Mouse (Mus musculus): Measurements from ENCODE around the gene Atp1b2.
A peak's percentile ranks its signal among the peaks of the same experiment; 100 is the strongest.

Gene Atp1b2

DNA sequence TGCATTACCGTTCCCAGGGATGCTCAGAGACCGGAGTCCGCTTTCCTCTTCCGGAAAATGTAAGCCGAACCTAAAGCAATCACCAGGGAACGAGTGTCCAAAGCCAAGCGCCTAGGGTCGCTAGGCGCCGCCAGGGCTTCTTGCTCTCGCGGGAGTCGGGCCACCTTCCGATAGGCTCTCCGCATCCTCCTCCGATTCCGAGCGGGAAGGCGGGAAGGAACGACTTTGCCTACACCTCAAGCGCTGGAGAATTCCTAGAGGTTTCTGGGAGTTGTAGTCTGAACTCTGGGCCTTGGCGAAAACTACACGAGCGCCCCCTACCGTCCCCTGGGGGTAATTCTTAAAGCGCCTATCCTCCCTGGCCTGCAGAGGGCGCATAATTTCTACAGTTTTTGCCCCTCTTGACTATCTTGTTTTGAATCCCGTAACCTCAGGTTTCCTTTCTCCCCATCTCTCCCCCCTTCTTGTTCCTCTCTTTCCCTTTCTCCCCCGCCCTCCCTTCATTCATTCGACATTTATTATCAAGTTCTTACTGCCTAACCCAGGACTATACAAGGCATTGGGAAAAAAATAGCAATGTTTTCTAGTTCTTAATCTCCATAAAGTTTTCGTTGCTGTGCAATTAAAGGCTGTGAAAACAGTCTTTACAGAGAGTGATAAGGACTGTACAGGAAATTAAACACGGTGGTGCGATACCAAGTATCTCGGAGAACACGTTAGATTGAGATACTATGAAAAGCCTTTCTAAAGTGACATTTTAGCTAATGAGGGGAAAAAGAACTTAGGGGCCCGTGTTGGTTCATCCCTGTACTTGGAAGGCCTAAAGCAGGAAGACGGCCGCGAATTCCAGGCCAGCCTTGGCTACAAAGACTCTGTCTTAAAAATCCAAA lies 26.4 kb downstream of the Atp1b2 start:
- peak; percentile 98 for DNase-seq (ENCODE audit: low read depth)

DNA sequence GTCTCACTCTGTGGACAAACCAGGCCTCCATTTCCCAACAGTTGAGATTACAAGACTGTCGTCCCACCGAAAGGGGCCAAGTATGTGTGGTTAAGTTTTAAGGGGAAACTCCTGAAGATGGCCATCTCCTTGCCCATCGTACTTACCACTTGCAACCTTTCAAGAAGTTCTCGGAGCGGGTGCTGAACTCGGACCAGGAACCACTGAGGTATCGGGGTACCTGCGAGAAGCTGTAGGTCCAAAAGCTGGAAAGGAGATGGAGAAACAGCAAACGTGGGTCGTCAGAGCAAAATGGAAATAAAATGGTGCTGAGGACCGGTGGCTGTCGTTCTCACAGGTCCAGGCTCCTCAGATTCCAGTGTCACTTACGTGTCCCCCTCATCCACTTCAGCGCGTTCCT lies 27.4 kb downstream of the Atp1b2 start:
- no peak for DNase-seq (ENCODE audit: low read depth)

DNA sequence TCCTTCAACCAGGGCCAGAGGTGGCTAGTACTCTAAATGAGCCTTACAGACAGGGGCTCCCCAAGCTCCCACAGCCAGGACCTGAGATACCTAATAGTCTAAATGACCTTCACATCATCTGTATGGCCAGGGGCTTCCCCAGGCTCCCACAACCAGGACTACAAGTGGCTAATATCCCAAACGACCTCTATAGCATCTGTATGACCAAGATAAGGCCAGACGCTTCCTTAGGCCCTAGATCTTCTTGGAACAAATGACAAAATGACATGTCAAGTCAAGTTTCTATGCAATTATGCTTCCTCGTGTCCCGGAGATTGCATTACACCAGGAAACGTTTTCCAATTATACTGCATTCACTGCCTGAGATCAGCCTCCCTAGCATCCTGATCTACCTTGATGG lies 29.4 kb downstream of the Atp1b2 start:
- DNase-seq (ENCODE audit: low read depth): no peak

DNA sequence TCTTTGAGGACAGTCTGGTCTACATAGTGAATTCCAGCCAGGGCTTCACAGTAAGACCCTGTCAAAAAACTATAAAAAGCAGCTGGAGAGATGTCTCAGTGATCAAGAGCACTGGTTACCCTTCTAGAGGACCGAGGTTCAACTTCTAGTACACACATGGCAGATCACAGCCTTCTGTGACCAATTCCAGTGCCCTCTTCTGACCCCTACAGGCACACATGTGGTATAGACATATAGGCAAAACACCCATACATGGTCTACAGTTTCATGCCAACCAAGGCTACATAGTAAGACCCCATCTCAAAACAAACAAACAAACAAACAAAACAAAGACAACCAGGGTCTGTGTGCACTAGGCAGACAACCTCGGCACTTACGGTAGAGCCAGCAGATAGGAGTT lies 30.5 kb downstream of the Atp1b2 start:
- peak; percentile 67 for DNase-seq (ENCODE audit: low read depth)

DNA sequence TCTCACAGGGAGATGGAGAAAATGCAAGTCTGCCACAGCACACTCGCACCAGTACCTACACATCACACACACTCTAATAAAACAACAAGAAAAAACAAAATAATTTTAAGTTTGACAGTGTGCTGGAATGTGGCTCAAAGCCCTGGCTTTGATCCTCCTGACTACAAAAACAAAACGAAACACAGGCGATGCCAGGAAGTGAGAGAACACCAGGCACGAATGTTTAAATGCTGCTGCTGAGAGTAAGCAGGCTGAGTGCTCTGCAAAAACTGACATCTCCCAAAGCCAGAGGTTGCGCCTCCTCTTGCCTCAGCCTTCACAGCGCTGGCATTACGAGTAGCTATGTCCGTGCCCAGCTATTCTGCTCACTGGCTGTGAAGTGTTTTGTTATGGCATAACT lies 40.6 kb downstream of the Atp1b2 start:
- no peak for DNase-seq (ENCODE audit: low read depth)

DNA sequence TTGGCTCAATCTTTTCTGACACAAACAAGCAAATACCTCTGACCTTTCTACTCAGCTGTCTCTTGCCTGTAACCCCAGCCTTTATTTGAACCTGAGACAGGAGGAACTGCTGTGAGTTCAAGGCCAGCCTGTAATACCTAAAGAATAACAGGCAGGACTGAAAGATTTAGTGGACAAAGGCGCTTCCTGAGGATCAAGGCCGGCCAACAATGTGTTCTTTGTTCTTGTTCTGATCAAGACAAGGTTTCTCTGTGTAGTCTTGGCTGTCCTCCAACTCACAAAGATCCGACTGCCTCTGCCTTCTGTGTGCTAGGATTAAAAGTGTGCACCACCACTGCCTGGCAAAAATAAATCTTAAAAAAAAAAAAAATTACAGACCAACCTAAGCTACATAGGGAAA lies 41.4 kb downstream of the Atp1b2 start:
- DNase-seq (ENCODE audit: low read depth): no peak

DNA sequence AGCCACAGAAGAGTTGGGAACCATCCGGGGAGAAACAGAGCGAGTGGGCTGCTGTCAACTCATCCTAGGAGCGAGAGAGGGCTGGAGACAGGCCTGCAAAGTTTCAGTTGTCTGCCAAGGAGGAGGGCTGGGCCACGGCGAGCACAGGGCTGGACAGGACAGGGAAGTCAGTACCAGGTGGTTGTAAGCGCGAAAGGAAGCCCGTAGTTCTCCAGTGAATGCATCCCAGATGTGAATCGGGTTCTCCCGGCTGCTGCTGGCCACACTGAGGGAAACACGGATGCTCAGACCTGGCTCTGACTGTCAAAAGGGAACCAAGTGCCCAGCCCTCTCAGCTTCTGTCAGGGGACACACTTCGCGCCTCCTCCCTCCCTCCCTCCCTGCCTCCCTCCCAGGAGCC lies 42.4 kb downstream of the Atp1b2 start:
- DNase-seq (ENCODE audit: low read depth): no peak

DNA sequence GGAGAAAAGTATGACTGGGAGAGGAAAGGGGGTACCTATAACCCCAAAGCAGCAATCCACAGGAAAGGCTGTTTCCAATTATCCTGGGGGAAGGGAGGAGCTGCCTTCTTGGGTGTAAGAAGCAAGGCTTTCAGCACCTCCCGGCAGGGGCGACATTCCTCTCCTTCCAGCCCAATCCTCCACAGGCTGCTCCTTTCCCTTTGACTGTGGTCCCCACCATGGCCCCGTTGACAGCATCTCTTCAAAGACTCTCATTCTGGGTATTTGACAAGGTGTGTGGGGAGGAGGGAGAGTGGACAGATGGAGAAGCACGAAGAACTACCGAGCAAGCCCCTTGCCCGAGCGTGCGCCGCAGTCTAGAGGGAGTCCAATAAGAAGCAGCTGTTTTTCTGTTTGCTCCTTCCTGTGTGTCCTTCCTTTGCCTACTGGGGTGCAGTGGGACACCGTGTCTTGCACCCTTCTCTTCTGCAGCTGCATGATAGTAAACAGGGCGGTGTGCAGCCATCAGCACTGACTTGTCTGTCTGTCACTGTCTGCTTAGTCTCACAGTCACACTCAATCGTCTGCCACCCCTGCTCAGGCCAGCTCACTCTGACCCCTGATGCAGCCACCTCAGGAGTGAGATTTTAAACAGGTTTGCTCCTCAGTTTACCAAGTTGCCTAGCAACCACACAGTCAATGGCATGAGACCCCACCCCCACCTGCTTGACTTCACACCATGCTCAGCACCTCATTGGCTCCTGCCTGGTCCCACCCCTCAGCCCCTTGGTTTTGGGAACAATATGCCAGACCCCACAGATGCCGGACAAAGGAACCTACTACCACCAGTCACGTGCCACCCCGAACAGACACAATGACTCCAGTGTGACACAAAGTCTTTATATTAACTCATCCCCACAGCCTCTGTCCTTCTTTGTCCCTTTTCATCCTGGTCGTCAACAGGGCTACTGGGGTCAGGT lies 44.6 kb downstream of the Atp1b2 start:
- DNase-seq (ENCODE audit: low read depth): no peak

DNA sequence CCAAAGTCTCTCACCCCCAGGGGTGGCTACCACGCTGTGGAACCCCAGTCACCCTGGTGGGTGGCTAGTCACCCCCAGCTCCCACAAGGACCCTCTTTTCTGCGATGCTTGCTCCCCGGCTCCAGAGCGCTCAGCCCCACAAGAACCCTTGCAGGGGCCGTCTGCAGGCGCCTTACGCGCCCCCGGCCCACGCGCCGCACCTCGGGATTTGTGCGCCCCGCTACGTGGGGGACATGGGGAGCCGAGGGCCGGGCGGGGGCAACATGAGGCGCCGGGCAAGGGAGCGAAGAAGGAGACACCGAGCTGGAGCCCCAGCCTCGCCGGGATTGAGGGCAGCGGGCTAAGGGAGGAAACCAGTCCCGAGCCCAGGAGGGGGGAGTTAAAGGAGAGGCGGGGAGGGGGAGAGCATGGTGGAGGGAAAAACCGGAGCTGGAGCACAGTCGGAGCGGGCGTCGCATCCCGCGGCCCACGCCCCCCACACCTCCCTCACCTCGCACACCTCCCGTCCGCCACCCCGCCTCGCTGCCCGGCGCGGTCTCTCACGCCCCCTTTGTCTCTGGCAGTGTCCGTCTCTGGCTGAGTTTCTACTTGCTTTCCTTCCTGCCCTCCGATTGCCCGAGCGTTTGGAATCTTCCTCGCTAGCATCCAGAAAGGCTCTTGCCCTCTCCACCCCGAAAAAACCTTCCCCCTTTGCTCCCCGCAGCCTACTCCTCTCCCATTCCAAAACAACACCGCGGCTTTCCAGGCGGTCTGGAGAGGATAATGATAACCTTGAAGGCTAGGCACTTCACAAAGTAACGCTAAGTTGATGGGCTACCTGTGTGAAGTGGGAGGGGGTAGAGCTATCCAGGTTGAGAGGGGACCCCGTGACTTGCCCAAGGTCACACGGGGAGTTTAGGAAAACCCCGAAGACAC lies 45.6 kb downstream of the Atp1b2 start, which contains the start of gene Efnb3:
Efnb3 (minus strand) TSS at position 355 of the 915 bp plus-strand sequence.
- DNase-seq (ENCODE audit: low read depth): no peak

DNA sequence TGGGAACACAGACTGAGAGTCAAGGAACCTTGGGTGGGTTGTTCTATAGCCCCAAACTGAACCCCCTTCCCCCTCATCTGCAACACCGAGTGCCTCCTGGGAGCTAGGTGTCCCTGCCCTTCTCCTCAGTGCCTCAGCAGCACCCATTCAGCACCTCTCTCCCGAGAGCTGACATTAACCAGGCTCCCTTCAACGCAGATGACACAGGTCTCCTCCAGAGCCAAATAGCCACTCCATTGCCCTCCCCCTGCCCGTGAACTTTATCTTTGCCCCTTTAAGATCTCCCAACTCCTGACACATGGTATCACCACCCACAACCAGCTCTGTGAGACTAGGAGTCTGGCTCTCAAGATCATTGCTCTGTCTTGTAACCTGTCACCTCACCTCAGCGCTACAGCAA lies 46.6 kb downstream of the Atp1b2 start:
- DNase-seq (ENCODE audit: low read depth): no peak

DNA sequence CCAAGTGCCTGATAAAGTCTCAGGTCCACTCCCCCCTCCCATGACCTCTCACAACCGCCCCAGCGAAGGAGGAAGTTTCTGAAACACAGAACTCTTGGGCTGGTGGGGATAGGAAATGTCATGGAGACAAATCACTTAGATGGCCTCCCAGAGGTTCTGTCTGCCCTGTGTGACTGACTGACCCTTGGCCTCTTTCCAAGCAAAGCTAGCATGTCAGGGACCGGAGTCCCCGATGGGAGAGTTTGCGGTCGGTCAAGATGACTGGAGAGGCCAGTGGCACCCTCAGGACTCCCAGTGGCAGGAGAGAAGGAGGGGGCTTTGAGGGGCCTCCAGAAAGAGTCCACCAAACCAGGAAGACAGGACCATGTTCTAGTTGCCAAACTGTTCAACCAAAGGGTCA lies 47.0 kb downstream of the Atp1b2 start:
- no peak for DNase-seq (ENCODE audit: low read depth)

DNA sequence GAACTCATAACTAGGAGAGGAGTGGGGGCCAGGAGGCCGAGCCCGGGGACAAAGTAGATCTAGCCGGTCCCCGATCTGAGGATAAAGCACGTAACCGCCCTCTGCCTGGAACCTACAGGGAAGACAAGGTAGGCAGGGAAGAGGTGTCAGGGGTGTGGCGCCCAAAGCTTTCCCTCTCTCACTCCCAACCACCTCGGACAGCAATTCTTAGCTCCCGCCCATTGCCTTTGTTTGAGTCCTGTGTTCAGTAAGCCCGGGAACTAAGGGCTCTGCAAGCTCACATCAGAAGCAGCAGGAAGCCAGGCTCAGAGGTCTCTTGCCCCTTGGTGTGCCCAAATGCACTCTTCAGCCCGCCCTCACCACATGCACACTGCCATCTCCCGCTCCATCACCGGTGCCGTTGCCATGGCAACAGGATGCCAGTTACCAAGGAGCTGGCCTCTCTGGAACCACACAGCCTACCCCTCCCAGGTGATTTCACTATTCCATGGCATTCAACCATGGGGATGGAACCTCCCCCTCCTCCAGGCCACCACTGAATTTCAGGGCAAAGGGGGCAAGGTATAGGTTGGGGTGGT lies 48.3 kb downstream of the Atp1b2 start:
- DNase-seq (ENCODE audit: low read depth): no peak

DNA sequence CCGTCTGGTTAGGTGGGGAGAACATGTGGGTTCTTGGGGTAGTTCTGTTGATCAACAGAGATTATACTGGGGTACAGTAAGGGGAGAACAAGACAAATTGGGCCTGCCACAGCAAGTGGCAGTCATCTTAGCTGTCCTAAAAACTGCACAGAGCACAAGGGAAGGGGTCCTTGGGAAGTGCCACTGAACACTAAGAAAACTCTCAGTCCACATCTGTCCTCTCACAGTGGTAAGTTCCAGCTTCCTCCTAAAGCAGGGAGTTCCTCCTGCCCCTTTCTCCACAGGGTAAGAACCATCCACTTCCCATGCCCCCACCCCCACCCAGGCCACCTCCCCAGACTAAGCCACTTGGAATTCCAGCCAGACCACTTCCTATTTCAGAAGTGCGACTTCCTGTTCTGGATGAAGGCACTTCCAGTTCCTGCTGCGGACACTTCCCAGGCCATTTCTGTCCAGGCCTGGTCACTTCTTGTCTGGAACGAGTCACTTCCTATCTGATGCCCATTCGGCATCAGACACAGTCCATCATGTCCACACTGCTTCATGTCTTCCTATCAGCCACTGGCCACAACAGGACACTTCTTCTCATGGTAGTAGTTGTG lies 51.1 kb downstream of the Atp1b2 start:
- DNase-seq (ENCODE audit: low read depth): no peak

DNA sequence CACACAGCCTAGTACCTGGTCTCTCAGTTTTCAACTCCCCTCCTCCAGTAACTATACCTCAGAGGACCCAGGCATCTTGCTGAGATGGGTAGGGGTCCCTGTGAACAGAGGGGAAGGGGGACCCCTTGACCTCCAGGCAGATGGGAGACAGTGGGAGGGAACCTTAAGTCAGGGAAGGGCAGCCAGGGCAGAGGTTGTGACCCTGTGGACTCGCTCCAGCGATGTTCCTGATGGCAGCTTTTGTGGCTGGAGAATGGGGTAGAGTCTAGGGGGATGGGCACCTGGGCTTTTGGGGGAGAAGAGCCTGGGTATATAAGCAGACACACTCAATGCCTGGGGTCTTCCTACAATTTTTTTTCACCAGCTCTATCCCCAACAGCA lies 52.4 kb downstream of the Atp1b2 start:
- DNase-seq (ENCODE audit: low read depth): no peak

DNA sequence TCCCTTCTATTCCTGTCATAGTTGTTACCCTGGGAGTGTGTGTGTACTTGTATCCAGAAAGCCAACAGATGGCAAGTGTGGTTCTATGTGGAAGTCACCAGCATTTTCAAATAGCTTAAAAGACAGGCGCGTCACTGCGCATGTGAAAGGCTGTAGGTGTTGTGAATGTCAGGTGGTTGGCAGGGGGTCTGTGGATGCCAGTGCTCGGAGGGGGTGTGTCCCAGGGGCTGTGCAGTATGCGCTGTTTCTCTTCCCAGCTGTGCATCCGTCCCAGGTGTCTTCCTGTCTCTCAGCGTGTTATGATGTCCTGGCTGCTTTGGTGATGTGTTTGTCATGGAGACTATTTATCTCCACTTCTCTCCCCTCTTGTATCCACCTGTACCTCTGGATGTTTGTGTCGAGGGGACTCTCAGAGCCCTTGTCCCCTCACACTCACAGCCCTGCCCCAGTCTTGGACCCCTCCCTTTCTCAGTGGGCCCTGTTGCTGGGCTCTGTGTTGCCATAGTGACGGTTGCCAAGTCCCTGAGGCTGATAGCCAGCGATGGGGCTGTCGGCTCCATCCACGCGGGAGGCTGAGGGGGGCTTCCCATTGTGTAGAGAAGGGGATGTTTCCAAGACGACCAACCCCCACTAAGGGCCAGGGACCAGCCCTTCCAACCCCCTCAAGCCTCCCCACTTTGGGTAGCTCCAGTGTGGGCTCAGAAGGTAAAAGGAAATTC lies 53.0 kb downstream of the Atp1b2 start:
- DNase-seq (ENCODE audit: low read depth): no peak

DNA sequence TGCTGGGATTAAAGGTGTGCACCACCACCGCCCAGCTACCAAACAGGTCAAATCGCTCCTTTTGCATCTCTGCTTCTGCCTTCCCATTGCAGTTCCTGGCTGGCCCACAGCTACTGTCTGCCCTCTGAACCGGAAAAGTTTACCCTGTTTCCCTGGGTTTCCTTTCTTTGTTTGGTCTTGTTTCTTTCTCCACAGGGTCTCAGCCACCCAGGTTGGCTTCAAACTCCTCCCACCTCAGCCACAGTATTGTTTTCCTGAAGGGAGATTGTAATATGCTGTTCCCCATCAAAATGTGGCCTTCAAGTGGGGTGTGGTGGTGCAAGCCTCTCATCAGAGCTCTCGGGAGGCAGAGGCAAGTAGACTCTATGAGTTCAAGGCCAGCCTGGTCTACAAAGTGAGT lies 54.4 kb downstream of the Atp1b2 start:
- DNase-seq (ENCODE audit: low read depth): no peak

Measured in naive thymus-derived CD4-positive, alpha-beta T cell, adult 2 months (primary cell).